Mouse (Mus musculus) MEL (cell line): ENCODE results near the gene Timp2. TPM values are rescaled to one million over a fixed set of nuclear protein-coding genes. Genes with fewer than 3 reads are reported as not detected.

ENCODE experiments used
- DNase-seq: peaks from one replicate; pipeline ENCODE4 v3.0.0; 2011; ENCODE audit warnings: low read depth, low spot score
- H3K27ac ChIP-seq: 2 replicates; pipeline ENCODE4 v1.5.1; 2012; ENCODE audit warnings: low read depth, mild to moderate bottlenecking, control low read depth, low read length, moderate library complexity; ENCODE audit not compliant: control insufficient read depth
- H3K27me3 ChIP-seq, 2 experiments: fragments of 150-350 bp in 1 of 2; sonication (generic) in 1 of 2; 2 replicates each; pipeline ENCODE4 v1.6.1; 2012; ENCODE audit warnings: low read length in 2 of 2, mild to moderate bottlenecking in 2 of 2, improper control_type of control experiment in 1 of 2, moderate library complexity in 1 of 2; ENCODE audit not compliant: insufficient read depth in 2 of 2, control insufficient read depth in 1 of 2
- H3K36me3 ChIP-seq, 2 experiments: 2 replicates each; pipeline ENCODE4 v1.6.1; 2012 to 2014; ENCODE audit warnings: low read length in 2 of 2, improper control_type of control experiment in 1 of 2, inconsistent platforms in 1 of 2, mild to moderate bottlenecking in 1 of 2; ENCODE audit not compliant: insufficient read depth in 2 of 2, control insufficient read depth in 1 of 2
- H3K4me1 ChIP-seq, 2 experiments: fragments of 150-350 bp in 1 of 2; sonication (generic) in 1 of 2; 2 replicates each; pipeline ENCODE4 v1.6.1; 2012; ENCODE audit warnings: low read length in 2 of 2, improper control_type of control experiment in 1 of 2, mild to moderate bottlenecking in 1 of 2; ENCODE audit not compliant: insufficient read depth in 2 of 2, control insufficient read depth in 1 of 2
- H3K4me3 ChIP-seq, 2 experiments: fragments of 150-350 bp in 1 of 2; sonication (generic) in 1 of 2; 2 replicates each; pipeline ENCODE4 v1.5.1; 2012; ENCODE audit warnings: low read depth in 2 of 2, low read length in 2 of 2, mild to moderate bottlenecking in 2 of 2, moderate library complexity in 2 of 2, control low read depth in 1 of 2, improper control_type of control experiment in 1 of 2; ENCODE audit not compliant: control insufficient read depth in 1 of 2, insufficient read depth in 1 of 2
- H3K79me2 ChIP-seq: 2 replicates; pipeline ENCODE4 v1.6.1; 2012; ENCODE audit warnings: mild to moderate bottlenecking, low read length, moderate library complexity; ENCODE audit not compliant: control insufficient read depth, poor library complexity, insufficient read depth
- H3K9ac ChIP-seq: 2 replicates; pipeline ENCODE4 v1.6.1; 2012; ENCODE audit warnings: low read depth, mild to moderate bottlenecking, control low read depth, low read length, moderate library complexity; ENCODE audit not compliant: control insufficient read depth, poor library complexity, severe bottlenecking
- H3K9me3 ChIP-seq: fragments of 150-350 bp; sonication (generic); replicated peaks from 2 replicates; pipeline ENCODE4 v1.6.1; 2012; ENCODE audit warnings: mild to moderate bottlenecking, low read length, improper control_type of control experiment, moderate library complexity; ENCODE audit not compliant: insufficient read depth
- CHD1 ChIP-seq: IDR thresholded peaks from 2 replicates; pipeline ENCODE4 v1.6.1; 2012; ENCODE audit warnings: low read depth, mild to moderate bottlenecking, inconsistent platforms, low read length, improper control_type of control experiment
- CHD2 ChIP-seq: IDR thresholded peaks from 2 replicates; pipeline ENCODE4 v1.6.1; 2011; ENCODE audit warnings: low read length, improper control_type of control experiment
- CTCF ChIP-seq, 3 experiments: IDR thresholded peaks in 2 of 3; conservative IDR thresholded peaks in 1 of 3; 2 replicates each; pipeline ENCODE4 v1.5.1; 2011 to 2012; ENCODE audit warnings: low read length in 3 of 3, low read depth in 2 of 3, mild to moderate bottlenecking in 2 of 3, improper control_type of control experiment in 1 of 3, inconsistent platforms in 1 of 3, mixed read lengths in 1 of 3, moderate library complexity in 1 of 3; ENCODE audit not compliant: control insufficient read depth in 1 of 3, insufficient read depth in 1 of 3, poor library complexity in 1 of 3, severe bottlenecking in 1 of 3
- ELF1 ChIP-seq: IDR thresholded peaks from 2 replicates; pipeline ENCODE4 v1.6.1; 2014; ENCODE audit warnings: low read depth, mild to moderate bottlenecking, inconsistent platforms, low read length, improper control_type of control experiment, moderate library complexity
- EP300 ChIP-seq, 2 experiments: IDR thresholded peaks; 2 replicates each; pipeline ENCODE4 v1.6.1; 2011; ENCODE audit warnings: improper control_type of control experiment in 2 of 2, low read length in 2 of 2, low read depth in 1 of 2, mild to moderate bottlenecking in 1 of 2
- ETS1 ChIP-seq: IDR thresholded peaks from 2 replicates; pipeline ENCODE4 v1.6.1; 2012; ENCODE audit warnings: low read depth, mild to moderate bottlenecking, inconsistent platforms, low read length, improper control_type of control experiment, moderate library complexity
- KAT2A ChIP-seq: conservative IDR thresholded peaks from 2 replicates; pipeline ENCODE4 v1.6.1; 2012; ENCODE audit warnings: low read depth, low read length, improper control_type of control experiment, inconsistent platforms
- MAX ChIP-seq: IDR thresholded peaks from 2 replicates; pipeline ENCODE4 v1.6.1; 2011; ENCODE audit warnings: low read length, improper control_type of control experiment
- MAZ ChIP-seq: IDR thresholded peaks from 2 replicates; pipeline ENCODE4 v1.6.1; 2012; ENCODE audit warnings: low read depth, mild to moderate bottlenecking, inconsistent platforms, low read length, improper control_type of control experiment
- MEF2A ChIP-seq: IDR thresholded peaks from 2 replicates; pipeline ENCODE4 v1.6.1; 2014; ENCODE audit warnings: low read depth, mild to moderate bottlenecking, inconsistent platforms, low read length, improper control_type of control experiment; ENCODE audit not compliant: poor library complexity, insufficient replicate concordance, severe bottlenecking; ENCODE audit errors: extremely low read depth
- MYB ChIP-seq: IDR thresholded peaks from 2 replicates; pipeline ENCODE4 v1.6.1; 2011; ENCODE audit warnings: mild to moderate bottlenecking, low read depth, low read length, improper control_type of control experiment
- POLR2AphosphoS2 ChIP-seq: IDR thresholded peaks from 2 replicates; pipeline ENCODE4 v1.6.1; 2011; ENCODE audit warnings: low read length, improper control_type of control experiment
- POLR2AphosphoS5 ChIP-seq: IDR thresholded peaks from 2 replicates; pipeline ENCODE4 v1.6.1; 2012; ENCODE audit warnings: low read depth, borderline replicate concordance, mild to moderate bottlenecking, inconsistent platforms, low read length, moderate library complexity, mixed read lengths
- RAD21 ChIP-seq: IDR thresholded peaks from 2 replicates; pipeline ENCODE4 v1.6.1; 2011; ENCODE audit warnings: mild to moderate bottlenecking, low read depth, low read length, improper control_type of control experiment
- RCOR1 ChIP-seq: IDR thresholded peaks from 2 replicates; pipeline ENCODE4 v1.6.1; 2012; ENCODE audit warnings: low read depth, mild to moderate bottlenecking, inconsistent platforms, low read length, improper control_type of control experiment
- TAL1 ChIP-seq: IDR thresholded peaks from 2 replicates; pipeline ENCODE4 v1.6.1; 2012; ENCODE audit warnings: mild to moderate bottlenecking, inconsistent platforms, low read length, moderate library complexity, mixed read lengths
- TBP ChIP-seq: IDR thresholded peaks from 2 replicates; pipeline ENCODE4 v1.8.0; 2011; ENCODE audit warnings: low read depth, low read length, improper control_type of control experiment
- TCF12 ChIP-seq: IDR thresholded peaks from 2 replicates; pipeline ENCODE4 v1.6.1; 2014; ENCODE audit warnings: low read depth, mild to moderate bottlenecking, inconsistent platforms, low read length, improper control_type of control experiment, moderate library complexity
- UBTF ChIP-seq: IDR thresholded peaks from 2 replicates; pipeline ENCODE4 v1.6.1; 2012; ENCODE audit warnings: low read depth, mild to moderate bottlenecking, inconsistent platforms, low read length, improper control_type of control experiment, moderate library complexity, borderline replicate concordance; ENCODE audit not compliant: insufficient read depth
- USF2 ChIP-seq, 2 experiments: IDR thresholded peaks; 2 replicates each; pipeline ENCODE4 v1.6.1; 2011 to 2012; ENCODE audit warnings: improper control_type of control experiment in 2 of 2, low read length in 2 of 2, borderline replicate concordance in 1 of 2, inconsistent platforms in 1 of 2, low read depth in 1 of 2, mild to moderate bottlenecking in 1 of 2; ENCODE audit not compliant: insufficient read depth in 1 of 2
- ZNF384 ChIP-seq: IDR thresholded peaks from 2 replicates; pipeline ENCODE4 v1.6.1; 2012; ENCODE audit warnings: low read depth, mild to moderate bottlenecking, inconsistent platforms, low read length, improper control_type of control experiment
- polyA plus RNA-seq, 2 experiments: library from polyadenylated mRNA; stranded (reverse) in 1 of 2; unstranded in 1 of 2; fragments of >175 nt in 1 of 2; fragments of >200 nt in 1 of 2; gene quantifications; 2 replicates each; pipeline versions ENCODE4 v1.2.1 to v1.2.4; 2012; ENCODE audit warnings: low replicate concordance in 2 of 2, low read depth in 1 of 2; ENCODE audit not compliant: insufficient read length in 2 of 2, insufficient read depth in 1 of 2, missing spikeins in 1 of 2
- total RNA-seq: library from RNA; depleted of rRNA; stranded (reverse); fragments of 300-350 nt; gene quantifications from 2 replicates; pipeline ENCODE4 v1.2.3, GENCODE M21; 2012

Timp2 gene
- total and polyA plus RNA-seq, 3 experiments, result not detected

DNA sequence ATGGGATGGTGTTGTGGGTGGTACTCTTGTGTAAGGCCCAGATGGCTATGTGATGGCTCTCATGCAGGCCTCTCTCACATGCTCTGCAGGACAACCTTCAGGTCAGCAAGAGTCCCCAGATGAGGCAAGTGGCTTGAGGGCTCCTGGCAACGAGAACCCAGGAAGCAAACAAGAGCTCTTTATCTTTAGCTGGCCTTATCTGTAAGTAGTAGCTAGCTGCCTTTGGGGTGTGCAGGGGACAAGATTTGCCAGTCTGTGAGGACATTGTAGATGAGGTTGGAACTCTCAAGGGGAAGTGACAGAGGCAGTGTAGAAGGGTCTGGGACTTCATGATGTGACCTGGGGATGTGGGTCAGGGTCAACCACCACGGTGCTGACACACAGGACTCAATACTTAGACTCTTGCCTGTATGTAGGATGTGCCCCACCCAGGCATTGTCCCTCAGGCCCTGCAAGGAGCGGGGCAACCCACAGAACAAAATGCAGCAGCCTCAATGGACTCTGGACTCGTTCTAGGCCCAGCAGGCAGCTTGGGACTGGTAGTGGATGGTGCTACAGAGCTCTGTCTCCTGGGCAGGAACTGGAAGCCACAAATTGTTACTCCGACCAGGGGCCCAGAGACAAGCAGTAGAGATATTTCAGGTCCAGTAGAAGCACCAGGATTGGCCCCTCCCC, 44.5 kb upstream of the Timp2 start (continued):
- no peak for TF ChIP-seq USF2 (IDR thresholded peaks at IDR 0.05; ENCODE audit: borderline replicate concordance in 1 of 2, insufficient read depth in 1 of 2, low read depth in 1 of 2, low read length in 2 of 2)

DNA sequence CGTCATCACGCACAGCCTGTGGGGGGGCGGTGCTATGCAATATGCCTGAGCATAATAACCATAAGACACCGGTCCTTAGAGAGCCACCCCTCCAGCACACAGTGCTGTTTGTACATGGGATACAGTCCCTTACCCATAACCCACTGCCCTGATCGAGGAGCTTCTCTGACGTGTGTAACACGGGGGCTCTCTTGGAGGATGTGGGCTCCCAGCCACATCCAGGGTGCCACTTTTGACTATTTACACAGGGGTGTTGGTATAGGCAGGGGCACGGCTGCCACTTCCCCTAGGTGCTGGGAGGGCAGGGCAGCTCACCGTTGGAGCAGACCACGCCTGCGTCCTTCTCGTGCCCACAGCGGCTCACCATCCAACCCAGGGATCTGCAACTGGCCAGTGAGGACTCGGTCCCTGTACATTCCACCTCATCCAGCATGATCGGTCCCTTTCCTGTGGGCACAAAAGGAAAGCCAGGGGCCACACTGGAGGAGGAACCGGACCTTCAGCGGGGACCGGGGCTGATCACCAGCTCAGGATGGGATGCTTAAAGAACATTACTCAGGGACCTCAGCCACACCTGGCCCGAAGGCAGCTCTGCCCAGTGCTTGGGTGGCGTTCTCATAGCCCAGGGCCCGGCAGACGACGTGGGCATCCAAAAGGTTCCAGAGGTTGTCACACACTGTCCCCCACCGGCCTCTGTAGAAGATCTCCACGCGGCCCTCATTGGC, 42.4 kb upstream of the Timp2 start:
- no peak for DNase-seq
- peaks cover 10 to 24% of the 10 kb centered on the region in 2 experiments for H3K4me1 ChIP-seq

DNA sequence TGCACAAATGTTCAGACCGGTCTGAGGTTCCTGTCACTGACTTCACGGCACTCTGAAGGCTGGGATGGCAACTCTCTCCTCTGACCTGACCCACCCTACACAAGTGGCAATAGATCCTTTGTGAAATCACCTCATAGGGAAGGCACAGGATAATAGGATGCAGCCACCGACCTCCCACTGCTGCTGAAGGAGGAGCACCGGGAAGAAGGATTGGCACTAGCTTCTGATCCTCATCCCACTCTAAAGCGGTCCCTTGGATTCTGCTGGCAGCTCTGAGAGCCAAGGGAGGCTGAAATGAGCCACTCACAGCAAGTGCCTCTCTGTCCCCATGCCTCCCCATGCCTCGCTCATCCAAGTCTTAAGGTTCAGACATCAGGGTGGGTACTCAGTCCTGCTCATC, 39.0 kb upstream of the Timp2 start:
- peaks cover 0 to 2% of the 10 kb centered on the region in 2 experiments; a peak in 2 of 4 replicates for H3K36me3 ChIP-seq
- no peaks in the 10 kb centered on the region for H3K79me2 ChIP-seq
- H3K4me3 ChIP-seq, result no peak overlapping the region
- H3K9ac ChIP-seq, result no peak overlapping the region
- H3K4me1 ChIP-seq, result peaks cover 1 to 2% of the 10 kb centered on the region in 2 experiments
- DNase-seq, result no peak
- TF ChIP-seq KAT2A (no peak), RAD21 (no peak), MEF2A (no peak), UBTF (no peak), EP300 (IDR thresholded peaks at IDR 0.05; ENCODE audit: low read depth in 1 of 2, low read length in 2 of 2) (no peak), CHD2 (no peak)
- TF ChIP-seq, all 39 proteins: peak for 0
- Histone ChIP-seq H3K9me3 (no peaks in the 10 kb centered on the region), H3K27ac (no peak overlapping the region), H3K27me3 (no peaks in the 10 kb centered on the region)

More for the DNA sequence above, 42.4 kb upstream of the Timp2 start:
- no peaks in the 10 kb centered on the region for H3K27me3 ChIP-seq
- no peak overlapping the region for H3K9ac ChIP-seq
- no peaks in the 10 kb centered on the region for H3K9me3 ChIP-seq
- H3K27ac ChIP-seq, result no peak overlapping the region
- TF ChIP-seq CTCF (IDR thresholded peaks at IDR 0.05 in 2 of 3, conservative IDR thresholded peaks at IDR 0.05 in 1 of 3; ENCODE audit: control insufficient read depth in 1 of 3, insufficient read depth in 1 of 3, low read depth in 2 of 3, low read length in 3 of 3, poor library complexity in 1 of 3, severe bottlenecking in 1 of 3) (no peak), TBP (no peak), POLR2AphosphoS5 (no peak), MEF2A (no peak), ZNF384 (no peak), RCOR1 (no peak), MYB (no peak), EP300 (IDR thresholded peaks at IDR 0.05; ENCODE audit: low read depth in 1 of 2, low read length in 2 of 2) (no peak), MAX (no peak), CHD1 (no peak), TCF12 (no peak), TAL1 (no peak), MAZ (no peak), CHD2 (no peak), POLR2AphosphoS2 (no peak), ETS1 (no peak), ELF1 (no peak)
- peaks cover 0 to 21% of the 10 kb centered on the region in 2 experiments; a peak in 2 of 4 replicates for H3K36me3 ChIP-seq
- no peaks in the 10 kb centered on the region for H3K79me2 ChIP-seq
- no peak overlapping the region for H3K4me3 ChIP-seq
